Mouse (Mus musculus) kidney, adult 11 months (tissue): ENCODE measurements around the gene Smg1.
A peak's percentile ranks its signal among the peaks of the same experiment; 100 is the strongest.

Experiments
- DNase-seq: peaks from one replicate; pipeline ENCODE4 v3.0.0; 2022

The Smg1 gene

GRCm38 (mm10) chr7:118129430-118130041 lies 113.9 kb downstream of the Smg1 start, which contains the start of gene Arl6ip1:
TSS of gene Arl6ip1 (minus strand) at chr7:118129662.
- DNase-seq, result peak; percentile 98

DNA sequence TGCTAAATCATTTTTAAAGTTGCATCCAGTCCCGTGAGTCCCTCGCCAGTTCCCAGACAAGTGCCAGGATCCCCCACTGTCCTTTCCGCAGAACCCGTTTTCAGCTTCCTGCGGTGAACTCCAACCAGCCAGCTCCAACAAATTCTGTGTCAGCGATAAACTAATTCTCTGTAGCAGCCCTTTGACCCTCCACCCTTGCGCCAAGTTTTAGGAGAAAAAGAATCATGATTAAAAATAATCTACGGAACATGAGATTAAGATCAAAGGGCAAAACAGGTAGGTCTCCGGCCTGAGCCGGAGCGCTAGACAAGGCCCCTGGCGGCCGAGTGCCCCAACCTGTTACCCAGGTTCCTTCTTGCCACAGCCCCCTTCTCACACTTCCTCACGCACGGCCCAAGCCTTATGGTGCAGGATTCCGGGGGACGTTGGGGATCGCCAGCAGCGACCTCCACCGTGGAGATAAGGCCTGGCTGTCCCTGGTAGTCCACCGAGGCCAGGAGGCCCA lies 114.5 kb downstream of the Smg1 start:
- DNase-seq, result no peak

- no peak for DNase-seq
Measured at GRCm38 (mm10) chr7:118126219-118126875, 117.1 kb downstream of the Smg1 start.

GRCm38 (mm10) chr7:118125736-118126135 lies 117.7 kb downstream of the Smg1 start:
- no peak for DNase-seq

DNA sequence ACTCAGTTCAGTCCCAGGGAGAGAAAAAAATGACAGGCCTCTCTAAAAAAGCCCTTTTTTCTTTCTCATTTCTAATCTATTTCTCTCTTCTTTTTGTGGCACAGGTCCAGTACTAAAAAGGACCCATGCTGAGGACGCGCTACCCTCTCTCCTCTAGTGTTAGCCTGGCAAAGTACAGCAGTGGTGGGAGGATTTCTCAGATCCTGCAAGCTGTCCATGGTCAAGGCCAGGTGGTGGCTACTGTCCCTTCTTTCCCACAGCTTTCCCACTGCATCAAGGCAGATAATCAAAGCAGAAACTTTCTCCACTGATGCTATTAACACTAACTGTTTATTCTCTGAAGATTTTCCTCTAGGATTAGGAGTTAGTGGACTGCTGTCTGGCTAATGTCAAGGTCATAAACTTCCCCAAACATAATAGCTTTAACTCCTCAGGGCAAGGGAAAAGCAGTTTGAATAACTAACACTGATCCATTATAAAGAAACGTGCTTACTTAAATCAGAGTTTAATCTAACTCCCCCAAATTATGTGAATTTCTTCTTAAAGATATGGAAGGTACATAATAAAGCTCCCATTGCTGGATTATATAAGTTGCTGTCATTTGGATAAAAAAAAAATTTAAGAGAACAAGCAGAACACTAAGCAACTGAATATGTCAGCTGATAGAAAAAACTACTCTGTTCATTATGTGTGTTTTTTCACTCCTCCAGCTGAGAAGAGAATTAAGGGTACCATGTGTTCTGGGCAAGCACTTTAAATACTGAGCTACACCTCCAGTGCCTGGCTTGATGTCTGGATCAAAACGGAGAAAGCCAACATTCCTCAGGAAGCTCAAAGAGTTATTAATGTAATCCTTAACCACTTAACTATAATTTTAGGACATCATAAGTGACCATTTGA lies 119.7 kb downstream of the Smg1 start:
- DNase-seq, result no peak

DNA sequence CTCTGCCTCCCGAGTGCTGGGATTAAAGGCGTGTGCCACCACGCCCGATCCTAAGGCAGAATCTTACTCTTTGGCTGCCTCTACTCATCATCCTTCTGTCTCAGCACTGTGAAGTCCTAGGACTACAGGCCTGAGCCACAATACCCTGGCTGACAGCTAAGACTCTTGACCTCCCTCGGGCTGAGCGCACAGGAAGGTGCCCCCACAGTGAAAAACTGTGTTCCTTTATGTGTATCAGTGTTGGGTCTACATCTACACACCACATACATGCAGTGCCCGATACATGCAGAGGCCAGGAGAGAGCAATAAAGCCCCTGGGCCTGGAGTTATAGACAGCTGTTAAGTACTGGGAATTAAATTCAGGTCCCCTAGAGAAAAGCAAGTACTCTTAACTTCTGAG lies 121.2 kb downstream of the Smg1 start:
- DNase-seq, result no peak

DNA sequence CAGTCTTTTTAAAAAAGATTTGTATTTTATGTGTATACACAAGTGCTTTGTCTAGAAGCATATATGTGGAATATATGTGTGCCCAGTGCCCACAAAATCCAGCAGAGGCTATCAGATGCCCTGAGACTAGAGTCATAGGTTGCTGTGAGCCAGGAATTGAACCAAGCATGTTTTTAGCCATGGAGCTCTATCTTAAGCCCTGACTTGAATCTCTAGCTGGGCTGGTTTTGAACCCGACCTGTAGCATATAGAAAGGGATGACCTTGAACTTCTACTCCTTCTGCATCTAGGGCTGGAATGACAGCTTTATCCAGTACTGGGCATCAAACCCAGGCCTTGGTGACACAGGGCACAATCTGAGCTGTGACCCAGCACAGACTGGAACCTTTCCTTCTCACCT lies 122.8 kb downstream of the Smg1 start:
- DNase-seq, result no peak

GRCm38 (mm10) chr7:118119946-118120345 lies 123.5 kb downstream of the Smg1 start:
- no peak for DNase-seq

DNA sequence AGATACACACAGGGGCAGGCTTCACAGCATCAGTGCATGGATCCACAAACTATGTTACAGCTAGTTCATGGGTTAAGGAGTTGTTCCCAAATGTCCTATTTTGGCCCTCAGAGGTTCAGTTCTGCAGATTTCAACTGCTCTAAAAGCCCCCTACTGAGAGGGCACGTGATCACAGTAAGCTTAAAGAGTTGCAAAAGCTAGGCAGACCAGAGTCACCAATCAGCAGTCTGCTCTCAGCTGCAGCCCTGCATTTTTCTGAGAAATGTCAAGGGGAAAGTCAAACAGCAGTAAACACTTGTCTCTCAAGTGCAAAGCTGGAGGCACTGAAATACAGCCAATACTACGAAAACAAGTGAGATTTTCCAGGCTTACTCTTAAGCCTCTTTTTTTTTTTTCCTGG lies 124.3 kb downstream of the Smg1 start:
- peak; percentile 71 for DNase-seq

GRCm38 (mm10) chr7:118118426-118118825 lies 125.0 kb downstream of the Smg1 start:
- no peak for DNase-seq

DNA sequence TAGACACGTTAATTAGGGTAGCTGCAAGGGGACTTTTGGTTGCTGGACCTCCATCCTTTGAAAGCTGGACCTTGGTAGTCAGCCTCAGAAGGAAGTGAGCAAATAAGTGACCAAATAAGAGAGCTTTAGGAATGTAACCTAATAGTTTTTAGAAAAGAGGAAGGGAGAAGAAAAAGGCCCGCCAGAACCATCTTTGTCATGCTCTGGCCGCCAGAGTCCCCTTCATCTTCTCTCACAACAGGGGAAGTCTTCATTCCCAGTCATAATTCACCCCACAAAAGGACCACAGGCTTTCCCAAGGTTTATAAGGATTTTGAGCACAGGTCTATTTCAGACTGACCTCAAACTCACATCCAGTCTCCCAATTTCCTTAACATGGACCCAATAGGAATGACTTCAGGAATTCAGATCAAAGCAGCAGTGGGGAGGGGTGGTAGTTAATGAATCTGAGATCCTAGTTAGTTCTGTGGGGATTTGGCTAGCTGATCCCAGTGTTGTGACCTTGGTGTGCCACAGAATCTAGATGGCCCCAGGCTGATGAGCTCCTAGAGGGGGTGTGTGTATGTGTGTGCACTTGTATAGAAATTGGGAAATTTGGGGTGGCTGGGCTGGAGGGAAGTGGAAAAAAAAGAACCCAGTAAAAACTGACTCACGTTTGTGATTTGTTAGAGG lies 125.8 kb downstream of the Smg1 start:
- DNase-seq, result peak; percentile 71

GRCm38 (mm10) chr7:118116787-118117538 lies 126.5 kb downstream of the Smg1 start:
- DNase-seq, result no peak

DNA sequence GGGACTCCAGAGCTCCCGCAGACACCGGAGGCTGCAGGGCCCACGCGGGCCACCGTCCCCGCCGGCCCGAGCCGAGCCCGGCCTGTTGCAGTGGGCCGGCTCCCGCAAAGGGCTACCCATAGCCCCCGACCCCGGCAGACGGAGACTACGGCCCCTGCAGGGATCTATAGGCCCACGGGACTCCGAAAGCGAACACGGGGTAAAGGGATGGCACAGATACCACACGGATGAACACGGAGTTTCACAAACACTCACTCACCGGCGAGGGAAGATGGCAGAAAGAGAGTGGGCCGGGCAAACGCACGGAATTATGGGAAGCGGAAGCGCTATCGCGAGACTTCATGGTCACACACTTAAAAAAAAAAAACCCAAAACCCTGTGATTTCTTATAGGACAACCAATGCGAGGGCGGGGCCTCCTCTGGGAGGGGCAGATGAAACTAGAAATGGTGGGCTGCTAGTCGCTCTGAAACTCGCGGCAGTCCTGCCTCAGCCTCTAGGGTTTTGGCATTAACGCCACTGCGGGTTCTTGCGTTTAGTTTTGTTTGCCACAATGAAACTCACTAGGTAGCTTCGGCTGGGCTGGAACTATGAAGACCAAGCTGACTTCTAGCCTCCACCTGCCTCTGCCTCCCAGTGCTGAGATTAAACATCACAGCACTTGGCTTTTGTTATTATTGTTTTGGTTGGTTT lies 127.4 kb downstream of the Smg1 start, which contains the start of gene Rps15a:
Gene Rps15a, minus strand, starts transcription at position 312 of the 692 bp plus-strand sequence.
- peak; percentile 93 for DNase-seq

- no peak for DNase-seq
Measured at GRCm38 (mm10) chr7:118115533-118115876, 128.0 kb downstream of the Smg1 start.

- no peak for DNase-seq
Measured at GRCm38 (mm10) chr7:118113541-118114297, 129.8 kb downstream of the Smg1 start.

DNA sequence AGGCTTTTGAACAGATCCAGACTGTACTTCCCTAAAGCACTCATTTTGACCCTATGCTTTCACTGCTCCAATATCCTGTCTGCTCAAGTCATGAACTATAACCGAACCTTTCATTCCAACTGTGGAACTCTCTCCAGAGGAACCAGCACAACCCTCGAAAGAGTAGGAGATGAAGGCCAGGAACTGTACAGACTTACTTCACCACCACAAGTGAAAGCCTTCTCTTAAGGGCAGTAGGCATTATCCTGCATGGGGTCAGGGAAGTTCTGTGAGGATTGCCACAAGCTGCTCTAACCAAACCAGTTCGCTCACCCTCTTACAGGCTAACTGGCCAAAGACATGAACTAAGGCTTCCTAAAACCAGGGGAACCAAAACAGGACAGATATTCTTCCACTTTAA lies 132.3 kb downstream of the Smg1 start:
- DNase-seq, result no peak

DNA sequence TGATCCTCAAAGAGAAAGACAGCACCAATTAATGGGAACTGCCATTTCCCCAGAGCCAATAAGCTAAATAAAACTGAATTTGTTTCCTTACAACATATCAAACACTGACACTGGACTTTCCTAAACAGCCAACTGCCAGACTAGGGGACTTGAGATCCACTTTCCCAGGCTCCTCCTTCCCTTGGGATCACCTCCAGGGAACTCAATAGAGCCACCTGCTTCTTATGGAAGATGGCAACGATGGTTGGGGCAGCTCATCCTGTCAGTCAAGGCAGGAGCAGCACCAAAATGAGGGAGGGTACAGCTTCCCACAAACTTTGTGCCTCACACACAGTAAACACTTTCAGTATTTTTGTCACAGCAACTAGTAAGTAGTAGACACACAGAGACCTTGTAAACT lies 135.8 kb downstream of the Smg1 start:
- DNase-seq, result no peak

DNA sequence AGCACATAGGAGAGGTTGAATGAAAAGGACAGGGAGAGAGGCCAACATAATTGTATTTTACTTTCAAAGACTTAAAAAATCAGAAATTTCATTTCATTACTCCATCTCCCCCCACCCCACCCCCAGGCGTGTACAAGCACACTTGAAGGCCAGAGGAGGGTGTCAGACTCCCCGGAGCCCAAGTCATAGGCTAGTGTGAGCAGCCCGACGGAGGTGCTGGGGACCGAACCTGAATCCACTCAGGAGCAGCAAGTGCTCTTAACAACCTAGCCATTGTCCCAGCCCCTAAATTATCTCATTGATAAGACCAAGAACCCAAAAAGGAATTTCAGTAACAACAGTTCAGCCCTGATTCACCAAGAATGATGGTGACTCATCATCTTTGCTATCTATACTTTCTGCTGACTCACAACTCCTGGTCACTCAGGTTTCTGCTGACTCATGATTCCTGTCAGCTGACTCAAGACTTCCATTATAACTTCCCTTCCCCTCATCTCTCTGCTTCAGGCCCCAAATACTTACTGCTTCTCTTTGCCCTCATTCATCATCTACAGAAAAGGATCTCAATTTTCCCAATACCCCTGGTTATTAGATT lies 138.9 kb downstream of the Smg1 start:
- DNase-seq, result no peak

- no peak for DNase-seq
Measured at GRCm38 (mm10) chr7:118103462-118104379, 139.7 kb downstream of the Smg1 start.
